Mouse (Mus musculus) layer of hippocampus, postnatal 25 days (tissue): ENCODE measurements around the gene Cks2. TPM values are rescaled to one million over a fixed set of nuclear protein-coding genes. Genes with fewer than 3 reads are reported as not detected.

ENCODE experiments used
- DNase-seq, 2 experiments: peaks; one replicate each; pipeline ENCODE4 v3.0.0; 2022; ENCODE audit warnings: mixed read lengths in 2 of 2, low spot score in 1 of 2; ENCODE audit errors: extremely low spot score in 1 of 2
- total RNA-seq, 2 experiments: library from RNA; stranded (reverse); gene quantifications; 2 replicates each; pipeline ENCODE4 v1.2.3; 2021

The Cks2 gene
- total RNA-seq: 1 to 10 TPM; 1.3 TPM

DNA sequence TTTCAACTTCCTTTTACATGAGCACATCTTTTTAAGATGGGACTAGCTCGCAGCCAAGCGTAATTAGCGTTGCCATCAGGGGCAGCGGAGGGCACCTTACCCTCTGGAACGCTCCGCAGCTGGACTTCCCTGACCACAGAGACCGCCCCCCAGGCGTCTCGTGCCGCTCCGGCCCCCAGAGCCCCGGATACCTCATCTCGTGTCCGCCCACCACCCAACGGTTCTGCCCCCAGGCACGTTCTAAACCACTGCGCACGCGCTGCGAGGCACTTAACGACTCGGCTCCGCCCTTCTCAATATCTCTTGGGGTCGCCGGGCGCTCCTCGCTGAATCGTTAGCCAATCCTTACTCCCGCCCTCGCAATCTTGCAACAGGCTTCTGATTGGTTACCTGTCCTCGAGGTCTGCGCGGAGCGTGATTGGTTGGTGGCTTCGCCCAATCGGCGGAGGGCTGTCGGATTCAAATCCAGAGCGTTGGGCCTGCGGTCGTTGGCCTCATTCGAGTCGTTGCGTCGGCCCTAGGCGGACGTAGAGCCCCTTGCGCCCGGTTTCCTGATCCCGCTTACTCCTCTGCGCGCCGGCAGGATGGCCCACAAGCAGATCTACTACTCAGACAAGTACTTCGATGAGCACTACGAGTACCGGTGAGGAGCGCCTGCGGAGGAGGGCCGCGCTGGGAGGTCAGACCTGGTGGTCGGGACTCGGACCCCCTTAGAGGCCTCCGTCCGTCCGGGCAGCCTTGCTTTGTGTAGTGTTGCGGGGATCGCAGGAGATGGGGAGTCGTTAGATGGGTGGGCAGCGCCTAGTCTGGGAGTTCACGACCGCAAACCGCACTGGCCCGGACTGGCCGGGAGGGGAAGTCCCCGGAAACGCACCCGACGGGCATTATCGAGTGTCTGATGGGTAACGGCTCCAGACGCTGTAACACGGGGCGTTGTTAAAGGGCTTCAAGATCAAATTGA lies at the start of gene Cks2:
Gene Cks2 (plus strand): TSS at position 404 of the 961 bp plus-strand sequence.
- DNase-seq: peak; percentile 83 to 86

DNA sequence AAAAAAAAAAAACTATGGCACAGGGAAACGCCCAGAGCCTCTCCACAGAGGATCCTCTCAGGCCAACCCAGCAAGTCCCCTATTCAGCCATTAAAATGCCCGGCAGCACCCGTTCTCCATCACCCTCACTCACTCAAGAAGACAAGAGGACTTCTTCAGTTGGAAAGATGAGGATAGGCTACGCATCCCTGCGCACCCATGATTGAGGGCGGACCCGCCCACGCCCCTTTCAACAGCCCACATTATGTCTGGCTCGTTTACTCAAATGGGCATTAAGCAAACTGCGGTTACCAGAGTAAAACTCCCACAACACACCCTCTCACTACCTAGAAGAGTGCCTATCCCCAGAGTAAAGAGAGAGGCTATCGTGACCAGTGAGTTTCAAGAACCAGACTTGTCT lies 49.6 kb upstream of the Cks2 start:
- DNase-seq: peak in 1 of 2 experiments; percentile 15

GRCm38 (mm10) chr13:51598063-51598462 lies 47.0 kb upstream of the Cks2 start:
- DNase-seq: no peak

DNA sequence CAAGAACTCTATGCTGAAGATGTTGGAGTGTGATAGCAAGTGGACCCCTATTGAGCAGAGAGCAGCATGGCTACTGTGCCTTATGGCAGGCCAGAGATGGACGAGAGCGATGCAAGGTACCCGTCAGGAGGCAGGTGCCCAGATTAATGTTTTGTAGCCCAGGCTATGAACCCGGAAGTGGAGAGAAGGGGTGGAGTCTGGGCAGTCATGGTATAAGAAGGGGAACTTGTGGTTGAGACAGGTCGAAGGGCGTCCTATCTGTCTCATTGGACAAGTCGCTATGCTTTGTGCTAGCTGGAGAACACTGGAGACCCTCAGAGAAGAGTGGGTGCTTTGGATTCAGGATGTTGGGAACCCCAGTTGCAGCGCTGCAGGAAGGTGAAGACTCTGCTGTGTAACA lies 44.9 kb upstream of the Cks2 start:
- no peak for DNase-seq

DNA sequence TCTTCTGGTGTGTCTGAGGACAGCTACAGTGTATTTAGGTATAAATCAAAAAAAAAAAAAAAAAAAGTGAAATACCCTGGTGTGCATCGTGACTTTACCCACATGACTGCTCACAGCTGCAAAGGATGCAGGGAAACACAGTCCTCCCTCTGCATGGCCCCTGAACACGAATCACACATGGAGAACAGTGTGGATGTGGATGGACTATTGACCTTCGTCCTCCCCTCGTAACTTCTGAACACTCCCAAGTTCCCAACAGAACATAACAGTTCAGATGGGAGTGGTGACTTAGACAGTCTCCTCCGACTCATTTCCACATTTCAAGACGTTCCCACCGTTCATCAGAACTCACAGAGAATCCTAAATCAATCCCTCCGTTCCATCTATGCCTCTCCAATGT lies 42.3 kb upstream of the Cks2 start:
- DNase-seq: no peak

- peak; percentile 26 for DNase-seq
Observed at GRCm38 (mm10) chr13:51603221-51603893, 41.7 kb upstream of the Cks2 start.

DNA sequence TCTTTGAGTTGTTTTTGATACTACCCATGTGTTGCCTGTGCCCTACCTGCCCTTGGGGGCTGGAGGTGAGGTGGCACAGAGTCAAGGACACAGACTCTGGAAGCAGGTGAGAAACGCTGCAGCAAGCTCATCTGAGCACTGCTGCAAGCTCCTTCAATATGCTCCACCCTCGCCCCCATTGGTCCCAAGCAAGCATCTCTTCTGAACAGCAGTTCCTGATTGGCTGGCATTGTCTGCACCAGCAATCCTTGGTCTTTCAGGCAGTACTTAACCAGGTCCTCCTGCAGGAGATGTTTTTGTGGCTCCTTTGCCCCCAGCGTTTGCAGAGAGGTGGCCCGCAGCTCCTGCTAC lies 41.2 kb upstream of the Cks2 start:
- peak; percentile 35 to 42 for DNase-seq

GRCm38 (mm10) chr13:51609231-51609630 lies 35.8 kb upstream of the Cks2 start:
- no peak for DNase-seq

DNA sequence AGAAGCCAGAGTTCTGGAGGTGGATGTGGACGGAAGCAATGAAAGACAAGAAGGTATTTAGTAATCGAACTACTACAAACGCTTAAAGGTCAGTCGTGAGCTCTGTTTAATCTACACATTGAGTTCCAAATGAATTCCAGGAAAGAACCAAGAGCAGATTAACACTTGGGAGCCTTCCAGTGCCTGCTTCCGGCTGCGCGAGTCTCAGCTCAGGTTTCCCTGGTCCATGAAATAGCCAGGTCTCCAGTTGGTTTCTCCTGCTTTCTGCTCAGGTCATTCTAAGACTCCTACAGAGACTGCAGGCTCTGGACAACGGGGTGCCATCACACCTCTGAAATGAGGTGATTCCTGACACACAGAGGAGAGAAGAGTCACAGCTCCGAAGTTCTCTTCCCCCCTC lies 34.0 kb upstream of the Cks2 start:
- no peak for DNase-seq

GRCm38 (mm10) chr13:51611500-51611899 lies 33.5 kb upstream of the Cks2 start:
- DNase-seq: no peak

- DNase-seq: no peak
Observed at GRCm38 (mm10) chr13:51615815-51616214, 29.2 kb upstream of the Cks2 start.

DNA sequence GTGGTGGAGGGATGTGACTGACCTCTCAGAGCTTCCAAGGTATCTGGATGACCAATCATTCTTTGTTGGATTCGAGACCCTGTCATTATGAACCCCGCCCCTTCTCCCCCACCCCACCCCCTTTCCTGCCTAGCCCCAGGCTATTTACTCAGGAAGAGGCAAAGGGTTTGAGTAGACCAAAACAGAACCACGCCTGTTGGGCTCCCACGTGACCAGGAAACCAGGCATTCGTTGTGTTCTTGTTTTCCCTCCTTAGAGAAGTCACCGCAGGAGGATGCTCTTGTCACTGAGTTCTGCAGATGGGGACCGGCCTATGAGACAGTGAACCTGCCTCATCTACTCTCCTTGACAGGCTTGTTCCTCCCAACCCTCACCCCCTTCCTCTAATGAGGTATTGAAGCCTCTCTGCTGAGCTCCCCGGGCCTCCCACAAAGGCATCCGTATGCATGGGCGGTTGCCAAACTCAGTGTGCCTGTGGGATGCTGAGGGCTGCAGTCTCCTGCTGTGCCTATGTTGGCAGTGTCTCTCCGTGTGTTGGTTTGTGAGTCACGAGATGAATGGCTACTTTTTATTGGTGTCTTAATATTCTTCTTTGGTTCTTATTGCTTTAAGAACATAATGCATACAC lies 28.5 kb upstream of the Cks2 start:
- DNase-seq: peak; percentile 61

- no peak for DNase-seq
Observed at GRCm38 (mm10) chr13:51617306-51617705, 27.7 kb upstream of the Cks2 start.

GRCm38 (mm10) chr13:51617861-51618260 lies 27.2 kb upstream of the Cks2 start:
- DNase-seq: peak; percentile 51 to 90

DNA sequence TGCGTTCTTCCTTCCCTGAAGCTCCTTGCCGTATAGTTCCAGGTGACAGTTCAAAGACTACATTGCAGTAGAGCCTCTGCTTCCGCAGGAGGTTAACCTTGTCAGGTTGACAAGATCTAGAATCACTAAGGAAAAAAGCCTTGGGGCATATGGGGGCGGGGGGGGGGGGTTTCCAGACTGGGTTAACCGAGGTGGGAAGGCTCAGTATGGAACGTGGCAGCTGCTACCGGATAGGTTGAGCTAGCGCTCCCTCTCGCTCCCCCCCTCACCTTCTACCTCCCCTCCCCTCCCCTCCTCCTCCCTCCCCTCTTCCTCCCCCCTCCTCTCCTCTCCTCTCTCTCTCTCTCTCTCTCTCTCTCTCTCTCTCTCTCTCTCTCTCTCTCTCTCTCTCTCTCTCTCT lies 26.4 kb upstream of the Cks2 start:
- no peak for DNase-seq

GRCm38 (mm10) chr13:51622626-51623025 lies 22.4 kb upstream of the Cks2 start:
- no peak for DNase-seq

GRCm38 (mm10) chr13:51623678-51624077 lies 21.4 kb upstream of the Cks2 start:
- no peak for DNase-seq

DNA sequence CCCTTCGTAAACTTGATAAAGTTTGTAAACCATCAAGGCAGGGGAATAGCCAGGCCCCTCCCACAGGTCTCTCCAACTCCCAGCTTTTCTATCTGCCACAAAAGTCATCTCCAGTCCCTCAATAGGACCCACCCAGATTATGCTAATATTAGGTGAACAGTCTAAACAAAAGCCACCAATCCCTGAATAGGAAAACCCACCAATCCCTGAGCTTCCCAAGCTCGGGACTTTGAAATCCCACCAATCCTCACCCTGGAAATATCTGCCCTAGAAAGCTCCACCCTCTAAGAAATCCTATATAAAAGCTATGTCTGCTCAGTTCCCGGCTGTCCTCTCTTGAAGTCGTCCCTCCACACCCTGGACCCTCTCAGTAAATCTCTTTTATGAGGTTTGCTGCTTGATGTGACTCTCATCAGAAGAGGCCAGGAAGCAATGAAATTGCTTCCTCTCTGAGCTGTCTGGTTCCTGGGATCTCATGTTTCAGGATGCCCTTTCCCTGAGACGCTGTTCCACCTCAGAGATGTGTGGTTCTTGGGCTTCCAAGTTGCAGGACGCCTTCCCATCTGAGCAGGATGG lies 16.7 kb upstream of the Cks2 start:
- no peak for DNase-seq

- DNase-seq: no peak
Observed at GRCm38 (mm10) chr13:51631354-51631992, 13.6 kb upstream of the Cks2 start.

DNA sequence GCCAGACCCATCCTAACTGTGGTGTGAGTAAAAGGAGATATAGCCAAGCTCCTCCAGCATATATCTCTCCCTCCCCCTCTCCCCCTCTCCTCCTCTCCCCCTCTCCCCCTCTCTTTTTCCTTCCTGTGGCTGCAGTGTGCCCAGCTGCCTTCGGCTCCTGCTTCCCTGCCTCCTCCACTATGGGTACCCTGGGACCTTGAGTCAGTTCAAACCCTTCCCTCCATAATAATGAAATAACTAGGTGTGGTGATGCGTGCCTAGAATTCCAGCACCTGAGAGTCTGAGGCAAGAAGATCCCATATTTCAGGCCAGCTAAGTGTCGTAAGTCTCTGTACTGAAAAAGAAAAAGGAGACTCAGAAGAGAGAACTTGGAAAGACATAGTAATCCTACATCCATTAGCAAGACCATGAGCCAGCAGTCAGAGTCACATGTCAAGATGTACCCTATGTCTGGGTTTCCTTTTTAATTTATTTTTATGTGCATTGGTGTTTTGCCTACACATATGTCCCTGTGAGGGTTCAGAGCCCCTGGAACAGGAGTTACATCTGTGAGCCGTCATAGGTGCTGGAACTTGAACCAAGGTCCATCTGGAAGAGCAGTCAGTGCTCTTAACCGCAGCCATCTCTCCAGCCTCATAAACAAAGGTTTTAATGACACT lies 12.3 kb upstream of the Cks2 start:
- DNase-seq: no peak
